Mouse (Mus musculus) brown adipose tissue, adult 24 weeks (tissue): ENCODE results near the gene Gm128. TPM values are rescaled to one million over a fixed set of nuclear protein-coding genes. Genes with fewer than 3 reads are reported as not detected.

ENCODE experiments used
- H3K27ac ChIP-seq: fragments of 200-500 bp; replicated peaks from 2 replicates; pipeline ENCODE4 v1.5.1; 2012; ENCODE audit warnings: low read depth, mild to moderate bottlenecking, low read length
- H3K4me1 ChIP-seq: fragments of 200-500 bp; 2 replicates; pipeline ENCODE4 v1.6.1; 2012; ENCODE audit warnings: low read length, mixed read lengths; ENCODE audit not compliant: control insufficient read depth, insufficient read depth, insufficient read length
- H3K4me3 ChIP-seq: fragments of 200-500 bp; 2 replicates; pipeline ENCODE4 v1.5.1; 2012; ENCODE audit warnings: low read depth, mild to moderate bottlenecking, low read length, moderate library complexity; ENCODE audit not compliant: insufficient read depth
- polyA plus RNA-seq: library from polyadenylated mRNA; stranded (reverse); fragments of >200 nt; gene quantifications from 2 replicates; pipeline ENCODE4 v1.2.4, GENCODE M21; 2012; ENCODE audit not compliant: missing spikeins, insufficient read depth, insufficient read length

Gm128 gene
- polyA plus RNA-seq, 1 experiment, result not detected

DNA sequence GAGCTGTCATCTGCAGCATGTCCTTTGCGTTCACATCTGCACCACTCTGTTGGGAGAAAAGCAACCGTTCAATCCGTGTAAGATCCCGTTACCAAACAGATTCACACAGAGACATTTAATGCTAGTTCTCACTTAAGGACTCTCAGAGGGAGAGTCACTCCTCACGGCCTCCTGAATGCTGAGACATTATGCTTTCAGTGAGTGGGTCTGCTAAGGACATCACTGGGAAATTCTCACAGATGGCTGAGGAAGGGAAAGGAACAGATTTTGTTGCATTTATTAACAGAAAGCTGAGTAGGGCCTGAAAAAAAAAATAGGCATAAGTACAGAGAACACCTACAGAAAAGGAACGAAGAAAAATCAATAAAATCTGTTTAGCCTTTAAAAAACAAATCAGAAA, 37.5 kb downstream of the Gm128 start:
- Histone ChIP-seq H3K27ac (no peak overlapping the region), H3K4me3 (no peak overlapping the region)

DNA sequence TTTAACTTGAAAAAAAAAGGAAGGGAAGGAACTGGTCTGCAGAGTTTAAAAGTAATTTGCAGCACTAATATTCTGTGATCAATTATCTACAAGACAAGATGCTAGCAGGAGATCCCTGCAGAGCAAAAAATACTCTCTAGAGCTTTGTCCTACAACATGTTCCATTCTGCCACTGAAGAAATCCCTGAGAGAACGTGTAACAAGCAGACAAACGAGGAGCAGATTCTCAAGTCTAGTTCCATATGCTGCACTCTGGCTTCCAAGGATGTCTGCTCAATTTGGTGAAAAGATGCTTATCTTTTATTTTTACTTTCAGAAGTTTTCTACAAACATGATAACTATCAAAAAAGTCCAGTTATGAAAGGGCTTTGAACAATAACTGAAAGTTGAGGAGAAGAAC, 40.8 kb downstream of the Gm128 start:
- Histone ChIP-seq H3K27ac (no peak overlapping the region), H3K4me3 (no peak overlapping the region), H3K4me1 (no peaks in the 10 kb centered on the region)

More for the DNA sequence above, 37.5 kb downstream of the Gm128 start:
- H3K4me1 ChIP-seq, result no peaks in the 10 kb centered on the region

DNA sequence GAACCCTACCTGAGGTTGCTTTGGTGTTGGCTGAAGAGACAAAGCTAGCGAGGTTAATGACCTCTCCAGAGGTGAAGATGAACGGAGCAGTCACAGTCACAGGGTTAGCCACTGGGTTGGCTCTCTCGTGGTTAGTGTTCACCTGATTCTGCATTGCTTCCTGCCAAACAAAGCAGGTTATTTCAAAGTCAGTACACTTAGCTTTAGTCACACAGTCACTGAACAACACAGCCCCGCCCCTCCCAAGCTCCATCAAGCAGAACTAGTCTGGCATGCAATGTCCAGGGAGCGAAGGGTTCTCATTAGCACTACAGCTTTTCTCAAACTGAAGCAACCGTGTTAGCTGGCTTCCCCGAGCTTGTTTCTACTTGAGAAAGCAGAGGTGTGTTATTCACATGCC, 41.3 kb downstream of the Gm128 start:
- no peak overlapping the region for H3K27ac ChIP-seq
- H3K4me1 ChIP-seq, result no peaks in the 10 kb centered on the region
- H3K4me3 ChIP-seq, result no peak overlapping the region

DNA sequence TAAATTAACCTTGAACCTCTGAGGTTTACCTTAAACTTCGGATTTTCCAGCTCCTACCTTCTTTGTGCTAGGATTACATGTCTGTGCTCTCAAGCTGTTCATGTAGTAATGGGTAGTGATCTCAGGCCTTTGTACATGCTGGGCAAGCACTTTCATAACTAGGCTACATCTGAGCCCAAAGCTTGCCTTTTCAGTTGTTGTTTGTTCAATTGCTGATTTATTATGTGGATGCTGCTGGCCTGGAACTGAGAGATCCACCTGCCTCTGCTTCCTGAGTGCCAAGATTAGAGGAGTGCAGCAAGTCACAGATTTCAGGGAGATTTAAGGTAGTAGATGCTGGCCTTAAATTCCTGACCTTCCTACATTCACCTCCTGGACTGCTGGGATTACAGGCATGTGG, 42.3 kb downstream of the Gm128 start:
- no peak overlapping the region for H3K27ac ChIP-seq
- no peak overlapping the region for H3K4me3 ChIP-seq
- H3K4me1 ChIP-seq, result no peaks in the 10 kb centered on the region

DNA sequence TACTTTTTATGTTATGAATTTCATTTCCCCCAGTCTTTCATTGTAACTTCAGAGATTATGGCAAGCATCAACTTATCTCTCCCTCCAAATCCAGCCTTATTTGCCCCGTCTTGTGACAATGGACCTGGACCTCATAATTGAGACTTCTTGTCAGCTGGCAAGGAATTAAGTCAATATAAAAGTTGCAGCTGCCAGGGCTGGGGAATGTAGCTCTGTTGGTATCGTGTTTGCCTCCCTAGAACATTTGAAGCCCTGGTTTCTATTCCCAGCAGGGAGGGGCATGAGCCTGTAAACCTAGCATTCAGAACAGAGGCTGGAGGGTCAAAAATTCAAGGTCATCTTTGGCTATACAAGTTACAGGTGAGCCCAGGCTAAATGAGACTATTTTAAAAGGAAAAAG, 45.6 kb downstream of the Gm128 start:
- H3K4me1 ChIP-seq, result no peaks in the 10 kb centered on the region
- H3K4me3 ChIP-seq, result no peak overlapping the region
- H3K27ac ChIP-seq, result no peak overlapping the region

DNA sequence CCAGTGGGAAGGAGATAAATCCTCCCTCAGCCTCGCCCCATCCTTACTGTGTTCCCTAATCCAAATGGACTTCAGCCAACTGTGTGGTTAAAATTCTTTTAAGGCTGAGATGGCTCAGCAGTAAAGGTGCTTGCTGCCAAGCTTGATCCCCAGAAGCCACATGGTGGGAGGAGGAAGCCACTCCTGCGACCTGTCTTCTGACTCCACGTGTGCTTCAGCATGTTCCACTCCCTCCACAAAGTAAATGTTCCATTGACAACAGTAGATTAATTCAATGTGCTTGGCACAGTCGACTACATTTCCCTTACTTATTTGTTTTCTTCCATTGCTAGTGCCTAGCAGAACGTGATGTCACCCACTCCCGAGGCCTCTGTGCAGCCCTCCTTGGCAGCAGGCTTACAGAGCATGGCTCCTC, 46.7 kb downstream of the Gm128 start:
- no peak overlapping the region for H3K27ac ChIP-seq
- H3K4me3 ChIP-seq, result no peak overlapping the region
- no peaks in the 10 kb centered on the region for H3K4me1 ChIP-seq

Other genes with a start within 250 kb of the Gm128 start
- gene Zfp687, start 226.2 kb downstream of the Gm128 start, polyA plus RNA-seq, result 5.7 and 6.1 TPM in 2 replicates
- 168 and 202 TPM in 2 replicates for gene Psmd4, start 199.0 kb downstream of the Gm128 start, polyA plus RNA-seq
- gene Pip5k1a, start 134.7 kb downstream of the Gm128 start, polyA plus RNA-seq, result 12.7 and 14.5 TPM in 2 replicates
- 18.8 and 26.2 TPM in 2 replicates for gene Vps72, start 130.6 kb downstream of the Gm128 start, polyA plus RNA-seq
- gene Tmod4, start 117.1 kb downstream of the Gm128 start, polyA plus RNA-seq, result 7.3 and 12.4 TPM in 2 replicates
- 34.7 and 62.1 TPM in 2 replicates for gene Scnm1, start 107.6 kb downstream of the Gm128 start, polyA plus RNA-seq
- 7.3 and 7.6 TPM in 2 replicates for gene Lysmd1, start 107.5 kb downstream of the Gm128 start, polyA plus RNA-seq
- 2.7 and 2.8 TPM in 2 replicates for gene Tnfaip8l2, start 99.2 kb downstream of the Gm128 start, polyA plus RNA-seq
- gene Sema6c, start 81.1 kb downstream of the Gm128 start, polyA plus RNA-seq, result 1.5 and 2.6 TPM in 2 replicates
- gene Gabpb2, start 23.7 kb downstream of the Gm128 start, polyA plus RNA-seq, result 11.3 and 12.2 TPM in 2 replicates
- 23.3 and 29.2 TPM in 2 replicates for gene Cdc42se1, start 12.9 kb downstream of the Gm128 start, polyA plus RNA-seq
- 3.5 and 7.0 TPM in 2 replicates for gene Mllt11, start 9.4 kb downstream of the Gm128 start, polyA plus RNA-seq
- not detected in 2 replicates for gene Bnipl, start 9.6 kb upstream of the Gm128 start, polyA plus RNA-seq
- 22.1 and 23.5 TPM in 2 replicates for gene Mindy1, start 39.7 kb upstream of the Gm128 start, polyA plus RNA-seq
- 11.9 and 16.3 TPM in 2 replicates for gene Prune1, start 40.5 kb upstream of the Gm128 start, polyA plus RNA-seq
- 0.63 and 1.5 TPM in 2 replicates for gene Anxa9, start 65.6 kb upstream of the Gm128 start, polyA plus RNA-seq
- gene Cers2, start 73.2 kb upstream of the Gm128 start, polyA plus RNA-seq, result 178 and 185 TPM in 2 replicates
- gene Setdb1, start 115.6 kb upstream of the Gm128 start, polyA plus RNA-seq, result 6.7 and 7.5 TPM in 2 replicates
- gene 4930558C23Rik, start 161.2 kb upstream of the Gm128 start, polyA plus RNA-seq, result not detected in 2 replicates
- gene Arnt, start 192.8 kb upstream of the Gm128 start, polyA plus RNA-seq, result 17.2 and 18.4 TPM in 2 replicates